Mouse (Mus musculus): ENCODE data around the gene Ubtd1. TPM values are rescaled to one million over a fixed set of nuclear protein-coding genes. Genes with fewer than 3 reads are reported as not detected.
"Not testable (repeated sequence)": the region's sequence is repeated elsewhere in the genome, so short reads cannot be mapped to it uniquely, and the experiment has no call there.

The Ubtd1 gene
- total RNA-seq, 2 experiments from 2014 or later, result 12.0 to 12.2 TPM

DNA sequence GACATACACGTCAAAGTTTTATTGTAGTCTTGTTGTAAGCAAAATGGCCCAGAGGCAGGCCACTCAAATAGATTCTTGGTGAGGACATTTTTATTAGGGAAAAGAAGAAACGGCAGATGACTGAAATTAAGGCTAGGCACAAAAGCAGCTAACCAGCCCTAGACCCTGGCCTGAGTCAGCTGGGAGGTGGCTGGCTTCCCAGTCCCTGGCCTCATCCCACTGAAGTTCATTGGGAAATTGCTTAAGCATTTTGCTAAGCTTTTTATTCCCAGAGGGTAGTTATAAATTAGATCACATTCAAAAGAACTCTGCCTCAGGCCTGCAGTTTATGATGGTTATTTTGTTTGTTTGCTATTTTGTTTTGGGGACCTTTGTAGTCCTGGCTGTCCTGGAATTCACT is 74.3 kb downstream of the Ubtd1 start:
- no peak for DNase-seq (ENCODE audit: low spot score in 2 of 2)

DNA sequence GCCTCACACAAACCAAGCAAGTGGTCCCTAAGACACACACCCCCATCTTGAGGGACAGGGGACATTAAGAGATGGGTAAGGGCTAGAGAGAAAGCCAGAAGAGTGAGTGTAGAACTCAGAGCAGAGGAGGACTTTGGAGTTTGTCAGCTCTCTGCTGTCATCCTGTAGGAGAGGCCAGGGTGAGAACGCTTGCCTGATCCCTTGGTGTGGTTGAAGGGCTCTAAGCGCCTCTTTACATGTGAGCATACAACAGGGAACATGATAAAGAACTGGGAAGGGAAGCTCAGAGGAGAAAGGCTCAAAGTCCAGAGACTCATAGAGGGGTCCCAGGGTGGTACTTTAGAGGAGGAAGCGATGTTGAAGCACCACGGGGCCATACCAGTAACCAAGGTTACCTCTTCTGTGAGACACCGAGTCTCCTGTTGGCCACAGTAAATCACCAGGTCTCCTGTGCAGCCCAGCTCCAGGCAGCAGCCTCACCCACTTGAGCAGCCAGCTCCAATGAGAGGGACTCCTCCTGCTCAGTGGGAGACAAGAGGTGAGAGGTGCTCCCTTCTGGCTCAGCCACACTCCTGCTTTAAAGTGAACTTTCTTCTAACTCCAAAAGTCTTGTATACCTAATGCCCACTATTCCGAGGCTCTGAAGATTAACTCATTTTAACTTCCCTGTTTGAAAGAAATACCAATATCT is 75.3 kb downstream of the Ubtd1 start:
- DNase-seq (ENCODE audit: low spot score in 2 of 2), result no peak

DNA sequence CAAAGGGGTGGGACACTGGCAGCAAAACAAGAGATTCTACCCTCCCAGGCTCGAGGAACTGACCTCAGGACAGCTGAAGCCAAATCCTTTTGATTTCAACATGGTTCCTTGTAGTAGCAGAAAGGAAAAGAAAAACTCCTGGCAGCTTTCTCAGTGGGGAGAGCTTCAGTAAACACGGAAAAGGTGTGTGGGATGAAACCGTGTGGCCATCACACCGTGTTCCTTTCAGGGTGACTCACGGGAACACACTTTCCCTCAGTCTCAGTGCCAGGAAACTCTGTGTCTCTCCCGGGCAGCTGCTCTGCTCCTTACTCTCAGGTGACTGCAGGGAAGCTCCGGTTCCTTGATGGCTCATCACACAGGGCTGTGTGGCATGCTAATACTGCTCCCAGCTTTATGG is 76.9 kb downstream of the Ubtd1 start:
- peak in 1 of 2 experiments; percentile 22 for DNase-seq (ENCODE audit: low spot score in 2 of 2)

DNA sequence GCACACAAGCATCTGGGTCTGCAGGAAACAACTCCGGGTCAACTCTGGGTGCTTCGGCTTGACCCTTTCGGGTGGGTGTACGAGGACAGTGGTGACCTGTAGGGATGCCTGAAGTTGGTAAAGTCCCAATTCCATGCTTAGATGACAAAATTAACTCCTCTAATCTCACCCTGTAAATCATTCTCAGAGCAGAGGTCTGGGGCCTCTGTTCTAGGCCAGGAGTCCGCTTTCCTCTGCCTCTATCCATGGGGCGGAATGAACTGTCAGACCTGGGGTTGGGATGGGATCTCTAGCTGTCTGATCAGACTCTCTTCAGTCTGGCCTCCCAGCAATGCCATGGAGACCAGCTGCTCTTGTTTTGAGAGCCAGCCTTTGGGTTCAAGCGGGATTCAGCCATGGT is 79.9 kb downstream of the Ubtd1 start:
- DNase-seq (ENCODE audit: low spot score in 2 of 2), result no peak

DNA sequence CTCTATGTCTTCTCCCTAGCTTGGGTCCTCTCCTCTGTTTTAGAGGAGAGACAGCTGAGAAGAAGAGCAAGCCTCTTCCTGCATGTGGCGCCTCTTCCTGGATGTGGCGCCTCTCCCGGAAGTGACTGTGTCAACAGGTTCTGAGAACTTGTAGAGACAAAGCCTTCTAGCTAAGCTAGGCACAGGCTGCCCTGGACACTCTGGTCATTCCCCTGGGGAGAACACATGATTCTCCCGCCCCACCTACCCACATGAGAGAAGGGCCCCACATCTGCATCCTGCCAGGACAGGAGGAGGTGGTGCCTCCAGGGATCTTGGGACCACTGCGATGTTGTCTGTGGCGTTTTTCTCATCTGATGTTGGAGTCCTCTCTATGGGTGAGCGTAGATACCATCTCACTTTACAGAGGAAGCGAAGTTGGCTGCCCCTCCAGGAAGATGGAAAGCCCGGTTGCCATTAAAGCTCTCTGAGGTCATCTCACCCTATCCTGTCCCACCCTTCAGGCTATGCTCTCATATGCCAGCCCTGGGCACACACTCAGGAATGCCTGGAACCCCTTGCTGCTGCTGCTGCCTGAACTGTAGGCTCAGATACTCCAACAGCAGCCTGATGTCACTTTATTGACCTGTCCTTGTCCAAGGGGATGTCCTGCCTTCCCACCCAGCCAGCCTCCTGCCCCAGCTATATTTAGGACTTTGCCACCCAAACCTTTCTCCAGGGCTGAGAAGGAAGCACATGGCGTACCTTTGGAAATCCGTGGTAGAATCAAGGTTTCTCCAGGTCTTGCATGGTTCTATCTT is 87.1 kb downstream of the Ubtd1 start:
- no peak for DNase-seq (ENCODE audit: low spot score in 2 of 2)

DNA sequence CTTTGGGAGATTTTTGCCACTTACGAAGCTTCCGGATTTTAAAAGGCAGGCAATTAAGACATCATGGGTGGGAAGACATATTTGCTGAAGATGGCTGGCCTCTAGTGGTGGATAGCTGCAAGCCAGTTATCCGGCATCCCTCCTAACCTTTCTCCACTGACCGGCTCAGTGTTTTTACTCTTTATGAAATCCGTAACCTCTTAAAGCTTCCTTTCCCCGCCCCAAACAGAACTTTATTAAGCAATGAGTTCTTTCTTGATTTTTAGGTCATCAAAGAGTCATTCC is 87.6 kb downstream of the Ubtd1 start:
- DNase-seq (ENCODE audit: low spot score in 2 of 2), result peak in 1 of 2 experiments; percentile 8

DNA sequence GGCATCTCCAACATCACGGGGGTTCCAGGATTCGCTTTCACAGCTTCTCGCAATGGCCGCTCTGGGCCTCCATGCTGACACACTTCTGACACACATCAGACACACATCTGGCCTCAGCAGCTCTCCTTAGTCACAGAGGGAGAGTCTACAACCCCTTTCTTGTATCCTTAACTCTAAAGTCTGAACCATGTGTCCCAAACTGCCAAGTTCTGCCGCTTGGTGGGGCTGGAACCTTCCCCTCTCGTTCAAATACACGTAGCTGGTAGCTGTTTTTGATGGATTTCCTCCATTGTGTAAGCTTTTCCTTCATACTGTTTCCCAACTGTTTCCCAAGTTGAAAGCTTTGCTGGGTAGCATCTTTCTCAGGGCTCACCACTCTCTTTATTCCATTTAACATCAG is 89.7 kb downstream of the Ubtd1 start:
- DNase-seq (ENCODE audit: low spot score in 2 of 2), result no peak

DNA sequence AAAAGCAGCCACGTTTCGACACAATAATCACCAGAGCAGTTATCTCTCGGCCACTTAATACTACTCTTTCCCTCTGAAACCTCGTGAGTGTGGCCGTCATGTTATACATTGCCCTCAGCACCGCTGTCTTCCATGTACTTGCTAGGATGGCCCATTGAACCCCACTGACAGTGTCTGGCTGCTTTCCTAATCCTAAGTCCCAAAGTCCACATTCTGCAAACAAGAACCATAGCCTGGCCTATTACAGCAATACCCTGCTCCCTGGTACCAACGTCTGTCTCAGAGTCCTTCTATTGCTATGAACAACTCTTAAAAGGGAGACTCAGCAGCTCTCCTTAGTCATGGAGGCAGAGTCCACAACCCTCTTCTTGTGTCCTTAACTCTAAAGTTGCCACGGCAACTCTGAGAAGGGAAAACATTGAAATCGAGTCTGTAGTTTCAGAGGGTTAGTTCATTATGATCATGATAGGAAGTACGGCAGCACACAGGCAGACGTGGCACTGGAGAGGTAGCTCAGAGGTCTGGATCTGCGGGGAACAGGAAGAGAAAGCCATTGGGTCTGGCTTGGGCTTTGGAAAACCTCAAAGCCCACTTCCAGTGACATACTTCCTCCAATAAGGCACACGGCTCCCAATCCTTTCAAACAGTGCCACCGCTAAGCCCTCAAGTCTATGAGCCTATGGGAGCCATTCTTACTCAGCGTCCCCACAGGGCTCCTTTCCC is 90.5 kb downstream of the Ubtd1 start:
- no peak for DNase-seq (ENCODE audit: low spot score in 2 of 2)

DNA sequence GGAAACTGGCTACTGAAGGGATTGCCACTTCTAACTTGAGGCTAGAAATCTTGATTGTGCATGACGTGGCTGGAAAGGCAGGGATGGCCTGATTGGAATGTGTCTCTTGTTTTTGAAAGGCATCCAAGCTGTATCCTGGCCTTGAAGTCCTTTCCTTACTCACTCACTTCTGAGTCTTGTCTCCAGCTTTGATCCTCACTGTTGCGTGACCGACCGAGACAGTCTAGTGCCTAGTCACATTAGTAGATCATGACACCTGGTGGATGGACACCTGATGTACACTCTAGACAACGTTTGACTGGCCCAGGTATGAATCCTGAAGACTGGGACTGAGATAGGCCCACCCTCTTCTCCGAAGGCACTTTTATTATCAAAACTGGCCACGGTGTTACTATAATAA is 91.2 kb downstream of the Ubtd1 start:
- no peak for DNase-seq (ENCODE audit: low spot score in 2 of 2)

DNA sequence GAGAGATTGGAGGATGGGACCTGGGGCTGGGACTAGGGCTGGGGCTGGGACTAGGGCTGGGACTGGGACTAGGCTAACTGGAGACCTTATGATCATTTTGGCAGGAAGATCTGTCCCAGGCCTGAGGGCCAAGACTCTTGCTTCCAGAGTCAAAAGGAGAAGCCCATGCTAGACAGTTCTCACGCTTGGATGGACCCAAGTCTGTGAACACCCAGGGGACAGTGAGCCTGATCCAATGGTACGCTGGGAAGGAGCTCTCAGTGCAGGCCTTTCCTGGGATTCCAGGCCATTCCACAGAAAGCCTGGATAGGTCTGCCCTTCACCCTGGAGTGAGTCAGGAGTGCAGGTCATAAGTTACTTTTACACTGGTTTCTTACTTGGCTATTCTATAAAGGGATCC is 93.5 kb downstream of the Ubtd1 start:
- no peak for DNase-seq (ENCODE audit: low spot score in 2 of 2)

DNA sequence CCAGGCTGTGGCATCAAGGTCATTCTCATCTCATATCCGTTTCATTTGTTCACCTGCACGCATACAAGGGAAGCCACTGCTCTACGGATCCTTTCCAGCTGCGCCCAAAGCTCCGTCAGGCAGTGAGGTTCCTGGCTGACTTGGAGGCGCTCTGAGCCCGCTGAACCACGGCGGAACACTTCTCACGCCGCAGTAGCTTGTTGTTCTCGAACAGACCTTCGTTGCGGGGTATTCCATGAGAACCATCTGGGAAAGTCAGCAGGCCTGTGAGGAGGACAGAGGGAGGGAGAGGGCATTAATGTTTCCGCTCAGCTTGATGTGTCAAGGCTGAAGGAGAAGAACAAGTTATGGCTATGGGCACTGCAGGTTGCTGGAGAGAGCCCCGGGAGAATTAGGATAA is 94.4 kb downstream of the Ubtd1 start:
- no peak for DNase-seq (ENCODE audit: low spot score in 2 of 2)

DNA sequence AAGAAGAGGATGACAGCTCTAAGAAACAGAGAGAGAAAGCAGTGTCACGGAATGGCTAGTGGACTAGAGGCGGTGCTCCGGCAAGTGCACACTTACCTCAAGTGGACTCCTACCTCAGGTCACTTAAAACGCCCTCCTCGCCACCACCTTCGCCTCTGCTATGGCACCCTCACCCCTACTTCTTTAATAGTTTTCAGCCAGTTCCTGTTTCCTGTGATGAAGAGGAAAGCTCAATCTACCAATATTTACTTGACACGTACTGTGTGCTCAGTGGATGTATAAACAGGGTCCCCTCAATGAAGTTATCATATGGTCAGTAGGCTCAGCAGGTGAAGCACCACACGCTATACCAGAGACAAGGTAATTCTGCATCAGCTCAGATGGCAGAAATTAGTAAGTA is 97.0 kb downstream of the Ubtd1 start:
- no peak for DNase-seq (ENCODE audit: low spot score in 2 of 2)

DNA sequence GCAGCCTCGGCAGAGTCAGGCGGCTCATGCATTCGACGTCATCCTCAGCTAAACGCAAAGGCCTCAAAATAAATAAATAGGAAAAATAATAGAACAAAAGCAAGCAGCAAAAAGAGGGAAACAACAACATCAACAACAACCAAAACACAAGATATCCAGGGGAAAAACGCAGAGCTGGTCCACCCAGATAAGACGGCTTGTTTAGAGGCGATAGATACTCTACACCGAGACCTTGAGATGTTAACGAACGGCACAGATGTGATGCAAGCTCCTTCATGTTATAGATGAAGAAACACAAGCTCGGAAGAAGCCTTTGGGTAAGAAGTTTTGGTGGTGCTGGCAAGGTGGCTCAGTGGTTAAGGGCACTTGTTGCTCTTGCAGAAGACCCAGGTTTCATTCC is 97.4 kb downstream of the Ubtd1 start:
- no peak for DNase-seq (ENCODE audit: low spot score in 2 of 2)

DNA sequence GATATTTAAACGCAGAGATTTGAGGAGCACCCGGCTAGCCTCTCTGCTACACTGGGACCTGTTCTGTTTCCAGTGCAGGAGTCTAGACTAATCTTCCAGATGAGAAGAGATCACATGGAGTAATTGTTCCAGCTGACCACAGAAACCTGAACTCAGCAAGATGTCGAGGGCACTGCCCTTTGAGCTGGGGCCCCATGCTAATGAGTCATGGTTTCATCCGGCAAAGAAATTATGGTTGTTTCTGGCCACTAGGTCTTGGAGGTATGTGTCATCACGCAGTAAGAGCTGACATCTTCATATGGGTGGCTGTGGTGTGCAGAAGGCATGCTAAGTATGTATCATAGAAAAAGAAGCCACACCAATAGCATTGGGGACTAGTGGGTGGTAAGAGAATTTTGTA is 98.4 kb downstream of the Ubtd1 start:
- no peak for DNase-seq (ENCODE audit: low spot score in 2 of 2)

DNA sequence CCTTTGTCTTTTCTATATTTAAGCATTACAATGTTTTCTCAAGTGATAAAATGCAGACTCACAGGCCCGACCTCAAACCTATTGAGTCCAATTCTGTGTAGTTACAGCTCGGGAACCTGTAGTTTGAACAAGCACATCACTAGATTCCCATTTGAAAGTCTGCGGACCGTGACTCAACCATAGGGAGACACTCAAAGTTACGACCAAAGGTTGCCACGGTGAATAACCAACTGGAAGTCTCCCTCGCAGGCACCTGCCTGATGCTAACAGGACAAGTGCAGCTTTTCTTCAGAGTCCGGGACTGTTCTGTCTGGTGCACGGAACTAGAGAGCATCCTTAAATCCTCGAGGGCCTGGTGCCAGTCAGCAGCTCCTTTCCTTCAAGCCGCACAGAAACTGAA is 98.9 kb downstream of the Ubtd1 start:
- DNase-seq (ENCODE audit: low spot score in 2 of 2), result no peak

DNA sequence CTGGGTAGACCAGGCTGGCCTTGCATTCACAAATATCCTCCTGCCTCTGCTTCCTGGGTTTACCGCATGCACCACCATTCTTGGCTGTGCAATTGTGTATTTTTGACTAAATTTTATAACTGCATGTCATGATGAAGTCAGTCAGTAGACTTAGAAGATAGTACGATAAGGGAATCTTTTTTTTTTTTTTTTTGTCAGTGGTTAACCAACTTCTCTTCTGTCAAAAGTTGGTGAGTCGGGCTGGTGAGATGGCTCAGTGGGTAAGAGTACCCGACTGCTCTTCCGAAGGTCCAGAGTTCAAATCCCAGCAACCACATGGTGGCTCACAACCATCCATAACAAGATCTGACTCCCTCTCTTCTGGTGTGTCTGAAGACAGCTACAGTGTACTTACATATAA is 100.0 kb downstream of the Ubtd1 start:
- DNase-seq (ENCODE audit: low spot score in 2 of 2), result not testable (repeated sequence)

Other genes starting within 250 kb of the Ubtd1 start
- 10 to 100 TPM; 48.6 to 56.6 TPM for gene Slit1, start 238.1 kb upstream of the Ubtd1 start, total RNA-seq (2021)
- 1 to 10 TPM; 3.2 to 3.8 TPM for gene Arhgap19, start 179.7 kb upstream of the Ubtd1 start, total RNA-seq (2021)
- gene Frat1, start 151.8 kb upstream of the Ubtd1 start, total RNA-seq (2021), result 10 to 100 TPM; 14.0 to 15.7 TPM
- 1 to 10 TPM; 7.1 to 7.4 TPM for gene Frat2, start 133.6 kb upstream of the Ubtd1 start, total RNA-seq (2021)
- 10 to 100 TPM; 29.7 to 31.5 TPM for gene Rrp12, start 85.6 kb upstream of the Ubtd1 start, total RNA-seq (2021)
- 100 to 1,000 TPM; 593 to 606 TPM for gene Pgam1, start 69.8 kb upstream of the Ubtd1 start, total RNA-seq (2021)
- gene Exosc1, start 48.3 kb upstream of the Ubtd1 start, total RNA-seq (2021), result 10 to 100 TPM; 20.4 to 30.6 TPM
- 10 to 100 TPM; 42.7 to 49.4 TPM for gene Zdhhc16, start 48.3 kb upstream of the Ubtd1 start, total RNA-seq (2021)
- gene Mms19, start 606 bp upstream of the Ubtd1 start, total RNA-seq (2021), result 10 to 100 TPM; 30.9 to 32.3 TPM
- gene Ankrd2, start 54.2 kb downstream of the Ubtd1 start, total RNA-seq (2021), result under 1 TPM; 0.30 to 0.44 TPM
- gene Hoga1, start 63.8 kb downstream of the Ubtd1 start, total RNA-seq (2021), result 1 to 10 TPM; 4.9 to 5.0 TPM
- under 1 TPM; 0.53 to 0.73 TPM for gene 4933411K16Rik, start 70.5 kb downstream of the Ubtd1 start, total RNA-seq (2021)
- gene Morn4, start 104.6 kb downstream of the Ubtd1 start, total RNA-seq (2021), result 10 to 100 TPM; 66.2 to 67.8 TPM
- 10 to 100 TPM; 68.9 to 69.7 TPM for gene Pi4k2a, start 108.7 kb downstream of the Ubtd1 start, total RNA-seq (2021)
- 10 to 100 TPM; 32.0 to 33.3 TPM for gene Avpi1, start 147.3 kb downstream of the Ubtd1 start, total RNA-seq (2021)
- gene Marveld1, start 165.6 kb downstream of the Ubtd1 start, total RNA-seq (2021), result 1 to 10 TPM; 8.3 to 8.6 TPM
- gene Zfyve27, start 182.2 kb downstream of the Ubtd1 start, total RNA-seq (2021), result 10 to 100 TPM; 78.2 to 85.1 TPM
- gene Sfrp5, start 220.5 kb downstream of the Ubtd1 start, total RNA-seq (2021), result 1 to 10 TPM in 1 of 2 experiments, under 1 TPM in 1; 0.49 to 2.1 TPM

Data from left cerebral cortex, adult 18-20 months (tissue).